Mouse (Mus musculus): ENCODE results near the gene Gtf3c2.
"Not testable (repeated sequence)": the region's sequence is repeated elsewhere in the genome, so short reads cannot be mapped to it uniquely, and the experiment has no call there.

The Gtf3c2 gene

GRCm38 (mm10) chr5:31179766-31180630 is at the start of gene Gtf3c2, which contains the start of gene Gm29609:
TSS of gene Gtf3c2 (minus strand) at chr5:31180144.
TSS of gene Gm29609 (minus strand) at chr5:31179911.
- DNase-seq (ENCODE audit: low read depth) = peak; percentile 97

- DNase-seq (ENCODE audit: low read depth) = no peak
Observed at GRCm38 (mm10) chr5:31226641-31227040, 46.7 kb upstream of the Gtf3c2 start.

GRCm38 (mm10) chr5:31222696-31223095 is 42.8 kb upstream of the Gtf3c2 start:
- DNase-seq (ENCODE audit: low read depth) = no peak

- DNase-seq (ENCODE audit: low read depth) = peak; percentile 90
Observed at GRCm38 (mm10) chr5:31221304-31221945, 41.5 kb upstream of the Gtf3c2 start.

GRCm38 (mm10) chr5:31220448-31221303 is 40.7 kb upstream of the Gtf3c2 start, which contains the start of gene Ppm1g:
TSS of gene Ppm1g (minus strand) at chr5:31220687.
- peak; percentile 96 for DNase-seq (ENCODE audit: low read depth)

- DNase-seq (ENCODE audit: low read depth) = peak; percentile 70
Observed at GRCm38 (mm10) chr5:31219911-31220447, 40.0 kb upstream of the Gtf3c2 start.

- no peak for DNase-seq (ENCODE audit: low read depth)
Observed at GRCm38 (mm10) chr5:31219474-31219873, 39.5 kb upstream of the Gtf3c2 start.

GRCm38 (mm10) chr5:31219070-31219469 is 39.1 kb upstream of the Gtf3c2 start:
- DNase-seq (ENCODE audit: low read depth) = peak; percentile 70

- peak; percentile 83 for DNase-seq (ENCODE audit: low read depth)
Observed at GRCm38 (mm10) chr5:31218294-31218693, 38.4 kb upstream of the Gtf3c2 start.

GRCm38 (mm10) chr5:31216554-31216953 is 36.6 kb upstream of the Gtf3c2 start:
- DNase-seq (ENCODE audit: low read depth) = not testable (repeated sequence)

- DNase-seq (ENCODE audit: low read depth) = no peak
Observed at GRCm38 (mm10) chr5:31204421-31204820, 24.5 kb upstream of the Gtf3c2 start.

GRCm38 (mm10) chr5:31203866-31204265 is 23.9 kb upstream of the Gtf3c2 start:
- no peak for DNase-seq (ENCODE audit: low read depth)

GRCm38 (mm10) chr5:31202933-31203332 is 23.0 kb upstream of the Gtf3c2 start:
- DNase-seq (ENCODE audit: low read depth) = no peak

- DNase-seq (ENCODE audit: low read depth) = peak; percentile 99
Observed at GRCm38 (mm10) chr5:31201742-31202590, 22.0 kb upstream of the Gtf3c2 start, which contains the start of gene Zfp513. TSS of gene Zfp513 (minus strand) at chr5:31202303.

GRCm38 (mm10) chr5:31201042-31201741 is 21.2 kb upstream of the Gtf3c2 start:
- no peak for DNase-seq (ENCODE audit: low read depth)

- no peak for DNase-seq (ENCODE audit: low read depth)
Observed at GRCm38 (mm10) chr5:31200327-31200768, 20.4 kb upstream of the Gtf3c2 start.

- peak; percentile 40 for DNase-seq (ENCODE audit: low read depth)
Observed at GRCm38 (mm10) chr5:31199893-31200292, 19.9 kb upstream of the Gtf3c2 start.

GRCm38 (mm10) chr5:31199321-31199892 is 19.5 kb upstream of the Gtf3c2 start:
- no peak for DNase-seq (ENCODE audit: low read depth)

- DNase-seq (ENCODE audit: low read depth) = no peak
Observed at GRCm38 (mm10) chr5:31198616-31199320, 18.8 kb upstream of the Gtf3c2 start.
